In the genomic region with DNA sequence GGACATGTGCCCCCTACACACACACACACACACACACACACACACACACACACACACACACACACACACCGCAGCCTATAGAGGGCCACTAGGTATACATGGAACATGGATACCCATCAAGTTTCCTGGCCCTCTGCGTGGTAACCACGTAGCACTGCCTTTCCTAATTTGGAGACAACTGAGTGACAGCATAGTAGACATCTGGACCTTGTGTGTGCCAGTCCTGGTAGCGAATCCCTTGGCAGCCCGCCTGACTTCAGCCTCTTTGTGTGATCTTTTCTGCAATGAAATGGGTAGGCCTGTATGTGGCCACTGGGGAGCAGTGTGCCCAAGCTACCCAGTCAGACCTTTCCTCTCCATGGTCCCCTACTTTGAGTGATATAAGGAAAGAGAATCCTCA, we compare ENCODE assay signal across 32 mouse cellular contexts. TPM values are rescaled to one million over a fixed set of nuclear protein-coding genes. Genes with fewer than 3 reads are reported as not detected.
A peak's percentile ranks its signal among the peaks of the same experiment; 100 is the strongest.
DNase-seq lines count a peak whose midpoint lies in the region; ATAC-seq and TF ChIP-seq lines count a peak whose summit lies in the region.
"Had no signal": no experiment of that assay in that cellular context is flagged by ENCODE, and none has a peak within 500 bp of the region (broad histone marks: within the 10 kb centered on the region; RNA-seq: fewer than 3 reads in every experiment).

No protein-coding gene starts in this region.

- peaks cover 20 to 35% of the 10 kb centered on the region in 2 experiments for H3K4me1 ChIP-seq in heart, embryonic 14.5 days (ENCODE audit: control insufficient read depth in 2 of 2, insufficient read depth in 2 of 2, low read length in 2 of 2)
- no peaks in the 10 kb centered on the region for H3K4me1 ChIP-seq in intestine, postnatal 0 days (replicated peaks; ENCODE audit: control insufficient read depth, insufficient read depth, low read length)
- no peaks in the 10 kb centered on the region for H3K4me1 ChIP-seq in intestine, embryonic 15.5 days (replicated peaks)
- H3K4me1 ChIP-seq: forebrain, embryonic 13.5 days; hindbrain, embryonic 12.5 days; neural tube, embryonic 13.5 days had no signal

- ATAC-seq in heart, embryonic 14.5 days (ENCODE audit: insufficient number of reproducible peaks, insufficient read depth, low FRiP score, low read depth): peak; percentile 51
- ATAC-seq in intestine, postnatal 0 days: no peak
- no peak; the same call in 1 of the 2 replicates for ATAC-seq in intestine, embryonic 15.5 days
- ATAC-seq: activated CD4-positive, CD25-positive, alpha-beta regulatory T cell, adult 4 months; forebrain, embryonic 13.5 days; midbrain, embryonic 13.5 days had no signal

- 0 out of 2 replicates have a peak, but pooled peaks have one; percentile 18 for TF ChIP-seq CTCF in intestine, postnatal 0 days (IDR thresholded peaks at IDR 0.05; ENCODE audit: low read depth)
- TF ChIP-seq CTCF in brain, embryonic 14.5 days (IDR thresholded peaks at IDR 0.05; ENCODE audit: borderline replicate concordance, extremely low read depth, insufficient read depth, insufficient read length): no peak

- peak overlapping the region; percentile 92 for H3K27ac ChIP-seq in heart, embryonic 14.5 days (replicated peaks in 1 of 2; ENCODE audit: control insufficient read depth in 1 of 2, insufficient read depth in 1 of 2, low read depth in 2 of 2, low read length in 2 of 2)
- H3K27ac ChIP-seq in intestine, postnatal 0 days (ENCODE audit: low read depth, low read length): no peak overlapping the region
- H3K27ac ChIP-seq in intestine, embryonic 15.5 days: no peak overlapping the region
- H3K27ac ChIP-seq: forebrain, embryonic 13.5 days; hindbrain, embryonic 12.5 days; macrophage; midbrain, embryonic 13.5 days; neural tube, embryonic 13.5 days had no signal

- H3K27me3 ChIP-seq in heart, embryonic 14.5 days (ENCODE audit: control insufficient read depth, insufficient read depth, low read length): no peaks in the 10 kb centered on the region
- no peaks in the 10 kb centered on the region for H3K27me3 ChIP-seq in intestine, postnatal 0 days (replicated peaks; ENCODE audit: control insufficient read depth, insufficient read depth, low read length)
- no peaks in the 10 kb centered on the region for H3K27me3 ChIP-seq in intestine, embryonic 15.5 days (replicated peaks)
- H3K27me3 ChIP-seq: CH12.LX; forebrain, embryonic 13.5 days had no signal

- H3K9me3 ChIP-seq in heart, embryonic 14.5 days (ENCODE audit: control insufficient read depth, low read length): no peaks in the 10 kb centered on the region
- no peaks in the 10 kb centered on the region for H3K9me3 ChIP-seq in intestine, postnatal 0 days (ENCODE audit: control insufficient read depth)
- no peaks in the 10 kb centered on the region for H3K9me3 ChIP-seq in intestine, embryonic 15.5 days
- H3K9me3 ChIP-seq: forebrain, embryonic 13.5 days; midbrain, embryonic 13.5 days had no signal

- WGBS in heart, embryonic 14.5 days: 32% methylated on average over 5 of the region's 5 CpGs
- 89% methylated on average over 5 of the region's 5 CpGs for WGBS in intestine, postnatal 0 days
- WGBS in intestine, embryonic 15.5 days: 87% methylated on average over 5 of the region's 5 CpGs

- peak; percentile 19 to 42 for DNase-seq in cerebellum, postnatal 10 days
- DNase-seq in cerebellum, adult 9-10 months: no peak
- DNase-seq in heart, adult 8-10 months (ENCODE audit: low spot score): no peak
- DNase-seq in brain, embryonic 14.5 days (ENCODE audit: low read depth): peak; percentile 3
- DNase-seq in retina, postnatal 1 day: no peak
- DNase-seq: adrenal gland, adult 2 months; adrenal gland, postnatal 36 days; cerebellum, adult 2 months; cerebellum, postnatal 36 days; gastrocnemius, postnatal 10 days; kidney, adult 11 months; kidney, postnatal 14 days; lung, adult 2 months; lung, postnatal 10 days; thymus, adult 2 months; thymus, postnatal 36 days had no signal

- TF ChIP-seq POLR2A in brain, embryonic 14.5 days (IDR thresholded peaks at IDR 0.05; ENCODE audit: borderline replicate concordance, extremely low read depth, insufficient read depth, insufficient read length, poor library complexity, severe bottlenecking): no peak

- no peaks in the 10 kb centered on the region for H3K36me3 ChIP-seq in heart, embryonic 14.5 days (ENCODE audit: control insufficient read depth, insufficient read depth, low read length)
- H3K36me3 ChIP-seq in intestine, postnatal 0 days (ENCODE audit: control insufficient read depth, insufficient read depth): no peaks in the 10 kb centered on the region
- no peaks in the 10 kb centered on the region for H3K36me3 ChIP-seq in intestine, embryonic 15.5 days
- H3K36me3 ChIP-seq: hindbrain, embryonic 12.5 days; midbrain, embryonic 13.5 days; neural tube, embryonic 13.5 days had no signal

- 0 out of 2 replicates have a peak overlapping the region, but pooled peaks have one; percentile 16 for H3K9ac ChIP-seq in heart, embryonic 14.5 days (ENCODE audit: low read length)
- H3K9ac ChIP-seq in intestine, postnatal 0 days (ENCODE audit: low read depth, low read length): no peak overlapping the region
- H3K9ac ChIP-seq in intestine, embryonic 15.5 days: no peak overlapping the region
- H3K9ac ChIP-seq: forebrain, embryonic 13.5 days; hindbrain, embryonic 12.5 days; midbrain, embryonic 13.5 days; neural tube, embryonic 13.5 days had no signal

- H3K4me3 ChIP-seq in heart, embryonic 14.5 days (ENCODE audit: control insufficient read depth in 1 of 2, insufficient read depth in 1 of 2, low read depth in 1 of 2, low read length in 2 of 2): no peak overlapping the region
- no peak overlapping the region for H3K4me3 ChIP-seq in intestine, postnatal 0 days (ENCODE audit: low read depth, low read length)
- H3K4me3 ChIP-seq in intestine, embryonic 15.5 days (replicated peaks): no peak overlapping the region
- H3K4me3 ChIP-seq: forebrain, embryonic 13.5 days; hindbrain, embryonic 12.5 days; midbrain, embryonic 13.5 days; neural tube, embryonic 13.5 days had no signal

- H3K4me2 ChIP-seq in heart, embryonic 14.5 days (ENCODE audit: low read length): no peak overlapping the region
- H3K4me2 ChIP-seq in intestine, postnatal 0 days (replicated peaks; ENCODE audit: low read depth): no peak overlapping the region
- no peak overlapping the region for H3K4me2 ChIP-seq in intestine, embryonic 15.5 days (replicated peaks)
- H3K4me2 ChIP-seq: forebrain, embryonic 13.5 days; hindbrain, embryonic 12.5 days; midbrain, embryonic 13.5 days; neural tube, embryonic 13.5 days had no signal

RNA-seq across cellular contexts. Expression of gene Mrpl36, which starts 29.0 kb away (rescaled TPM):
- polyA plus RNA-seq in heart, embryonic 14.5 days (2014; fragmentation: Nextera tagmentation; extraction: Ambion mirVana): 173 and 176 TPM in 2 replicates
- total RNA-seq in heart, adult 8-10 months (2022): 10 to 100 TPM; 55.1 to 69.7 (median 59.7) TPM
- polyA plus RNA-seq in intestine, postnatal 0 days (2015; fragmentation: Nextera tagmentation; extraction: Ambion mirVana): 117 and 118 TPM in 2 replicates
- polyA plus RNA-seq in intestine, embryonic 15.5 days (2015; fragmentation: Nextera tagmentation; extraction: Ambion mirVana): 159 and 160 TPM in 2 replicates
- polyA plus RNA-seq in brain, embryonic 14.5 days (2012; rRNA removed): 58.7 and 91.7 TPM in 2 replicates

RNA-seq across cellular contexts. Expression of gene Ndufs6, which starts 29.0 kb away (rescaled TPM):
- polyA plus RNA-seq in heart, embryonic 14.5 days (2014; fragmentation: Nextera tagmentation; extraction: Ambion mirVana): 792 and 837 TPM in 2 replicates
- total RNA-seq in heart, adult 8-10 months (2022): 1,000 to 10,000 TPM; 1,175 to 1,391 (median 1,278) TPM
- 555 and 577 TPM in 2 replicates for polyA plus RNA-seq in intestine, postnatal 0 days (2015; fragmentation: Nextera tagmentation; extraction: Ambion mirVana)
- 464 and 509 TPM in 2 replicates for polyA plus RNA-seq in intestine, embryonic 15.5 days (2015; fragmentation: Nextera tagmentation; extraction: Ambion mirVana)
- 198 and 233 TPM in 2 replicates for polyA plus RNA-seq in brain, embryonic 14.5 days (2012; rRNA removed)

RNA-seq across cellular contexts. Expression of gene Irx4, which starts 39.0 kb away (rescaled TPM):
- 43.3 and 47.3 TPM in 2 replicates for polyA plus RNA-seq in heart, embryonic 14.5 days (2014; fragmentation: Nextera tagmentation; extraction: Ambion mirVana)
- 10 to 100 TPM; 27.8 to 34.9 (median 32.4) TPM for total RNA-seq in heart, adult 8-10 months (2022)
- 0.27 and 0.38 TPM in 2 replicates for polyA plus RNA-seq in intestine, postnatal 0 days (2015; fragmentation: Nextera tagmentation; extraction: Ambion mirVana)
- polyA plus RNA-seq in intestine, embryonic 15.5 days (2015; fragmentation: Nextera tagmentation; extraction: Ambion mirVana): 0.26 and 0.47 TPM in 2 replicates
- 0.90 and 4.7 TPM in 2 replicates for polyA plus RNA-seq in brain, embryonic 14.5 days (2012; rRNA removed)
- total RNA-seq: adrenal gland, adult 2 months; adrenal gland, postnatal 36 days; CH12.LX; gastrocnemius, postnatal 10 days; layer of hippocampus, postnatal 25 days; left cerebral cortex, postnatal 10 days; liver, adult 2 months; megakaryocyte-erythroid progenitor cell, adult 5-6 weeks had no signal
- polyA plus RNA-seq: activated CD4-positive, CD25-positive, alpha-beta regulatory T cell, adult 4 months; adrenal gland, adult 2 months; C2C12; forebrain, embryonic 13.5 days; gonadal fat pad, adult 2 months; liver, adult 2 months; lung, adult 2 months; macrophage had no signal

Comparison
In these comparisons a context has a peak if more than half of its experiments do, and no peak if none do; other contexts are left out.
1. DNase-seq: peak in cerebellum, postnatal 10 days (2 of 2) and brain, embryonic 14.5 days (single experiment); none in cerebellum, adult 9-10 months (single experiment), heart, adult 8-10 months (single experiment) and retina, postnatal 1 day (single experiment).
2. H3K27ac ChIP-seq: peak in heart, embryonic 14.5 days (2 of 2); none in intestine, postnatal 0 days (single experiment) and intestine, embryonic 15.5 days (single experiment).